Mouse (Mus musculus): ENCODE measurements around the gene Plpp4.

GRCm38 (mm10) chr7:129406069-129406468 is 149.2 kb downstream of the Plpp4 start:
- TF ChIP-seq CTCF (IDR thresholded peaks at IDR 0.05; ENCODE audit: borderline replicate concordance, insufficient read depth, low read length), result no peak
- no peak for TF ChIP-seq POLR2A (IDR thresholded peaks at IDR 0.05; ENCODE audit: low read depth, low read length)

Data from embryonic fibroblast, embryonic 13.5 days (primary cell).